Mouse (Mus musculus): ENCODE results near the gene Mertk. TPM values are rescaled to one million over a fixed set of nuclear protein-coding genes. Genes with fewer than 3 reads are reported as not detected.

The Mertk gene
- polyA plus RNA-seq, 1 experiment from 2014 or later, result 2.2 TPM

DNA sequence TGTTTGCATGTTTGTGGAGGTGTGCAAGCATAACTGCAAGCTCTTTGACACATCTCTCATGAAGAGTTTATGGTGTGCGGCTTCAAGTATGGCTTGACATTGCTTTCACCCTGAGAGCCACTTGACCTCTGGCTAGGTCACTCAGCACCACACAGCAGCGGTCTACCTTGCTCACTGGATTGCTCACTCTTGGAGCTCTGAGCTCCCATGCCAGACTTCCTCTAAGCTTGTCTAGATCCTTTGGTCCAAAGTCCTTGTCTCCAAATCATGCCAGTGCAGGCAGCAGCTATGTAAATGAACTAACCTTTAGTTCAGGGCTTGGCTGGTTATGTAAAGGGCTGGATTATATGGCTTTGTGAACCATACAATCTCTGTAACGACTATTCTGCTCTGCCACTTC, 2.3 kb upstream of the Mertk start:
- peaks cover 13% of the 10 kb centered on the region; the same call in 1 of the 2 replicates for H3K4me1 ChIP-seq (replicated peaks; ENCODE audit: control insufficient read depth, insufficient read depth, low read length)
- DNase-seq (ENCODE audit: low spot score) (no peak), ATAC-seq (ENCODE audit: low FRiP score) (no peak)
- H3K36me3 ChIP-seq (replicated peaks; ENCODE audit: control insufficient read depth, insufficient read depth), result no peaks in the 10 kb centered on the region
- no peak overlapping the region for H3K4me3 ChIP-seq (replicated peaks; ENCODE audit: low read length)
- H3K27me3 ChIP-seq (ENCODE audit: control insufficient read depth, insufficient read depth, low read length), result peaks cover 13% of the 10 kb centered on the region
- H3K4me2 ChIP-seq (replicated peaks), result no peak overlapping the region
- no peak overlapping the region for H3K9ac ChIP-seq
- no peaks in the 10 kb centered on the region for H3K9me3 ChIP-seq (ENCODE audit: control insufficient read depth, low read length)
- H3K27ac ChIP-seq, result no peak overlapping the region
- 82% methylated on average over 3 of the region's 3 CpGs for WGBS

GRCm38 (mm10) chr2:128697047-128697446, 1.7 kb upstream of the Mertk start:
- Histone ChIP-seq H3K27ac (no peak overlapping the region), H3K4me3 (replicated peaks; ENCODE audit: low read length) (no peak overlapping the region), H3K4me1 (replicated peaks; ENCODE audit: control insufficient read depth, insufficient read depth, low read length) (peaks cover 13% of the 10 kb centered on the region; the same call in 1 of the 2 replicates), H3K27me3 (ENCODE audit: control insufficient read depth, insufficient read depth, low read length) (peaks cover 13% of the 10 kb centered on the region), H3K9ac (no peak overlapping the region), H3K36me3 (replicated peaks; ENCODE audit: control insufficient read depth, insufficient read depth) (no peaks in the 10 kb centered on the region), H3K9me3 (ENCODE audit: control insufficient read depth, low read length) (no peaks in the 10 kb centered on the region), H3K4me2 (replicated peaks) (no peak overlapping the region)
- WGBS, result 96% methylated on average over 1 of the region's 1 CpGs
- DNase-seq (ENCODE audit: low spot score), result no peak
- no peak for ATAC-seq (ENCODE audit: low FRiP score)

DNA sequence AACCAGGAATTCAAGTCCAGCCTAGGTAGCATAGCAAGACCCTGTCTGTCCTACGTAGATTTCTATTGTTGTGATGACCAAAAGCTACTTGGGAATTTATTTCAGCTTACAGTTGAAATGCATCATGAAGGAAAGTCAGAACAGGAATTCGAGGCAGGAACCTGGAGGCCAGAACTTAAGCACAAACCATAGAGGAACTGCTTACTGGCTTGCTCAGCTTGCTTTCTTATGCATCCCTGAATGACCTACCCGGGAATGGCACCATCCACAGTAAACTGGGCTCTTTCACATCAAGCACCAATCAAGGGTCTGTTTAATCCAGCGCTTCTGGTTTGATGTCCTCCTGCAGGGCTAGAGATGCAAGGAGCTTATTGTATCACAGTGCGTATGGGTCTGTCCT, 1.2 kb upstream of the Mertk start:
- ATAC-seq (ENCODE audit: low FRiP score) (no peak), DNase-seq (ENCODE audit: low spot score) (no peak)
- WGBS, result 57% methylated on average over 5 of the region's 5 CpGs
- Histone ChIP-seq H3K4me1 (replicated peaks; ENCODE audit: control insufficient read depth, insufficient read depth, low read length) (peaks cover 13% of the 10 kb centered on the region; the same call in 1 of the 2 replicates), H3K4me3 (replicated peaks; ENCODE audit: low read length) (peak overlapping the region; percentile 39; the same call in 1 of the 2 replicates), H3K27me3 (ENCODE audit: control insufficient read depth, insufficient read depth, low read length) (peaks cover 13% of the 10 kb centered on the region), H3K9ac (peak overlapping the region; percentile 43; the same call in 1 of the 2 replicates), H3K36me3 (replicated peaks; ENCODE audit: control insufficient read depth, insufficient read depth) (no peaks in the 10 kb centered on the region), H3K9me3 (ENCODE audit: control insufficient read depth, low read length) (no peaks in the 10 kb centered on the region), H3K27ac (no peak overlapping the region), H3K4me2 (replicated peaks) (peak overlapping the region; percentile 81)

- Histone ChIP-seq H3K27ac (peak overlapping the region; percentile 34; the same call in 1 of the 2 replicates), H3K4me1 (replicated peaks; ENCODE audit: control insufficient read depth, insufficient read depth, low read length) (peaks cover 13% of the 10 kb centered on the region; the same call in 1 of the 2 replicates), H3K27me3 (ENCODE audit: control insufficient read depth, insufficient read depth, low read length) (peaks cover 13% of the 10 kb centered on the region), H3K4me3 (replicated peaks; ENCODE audit: low read length) (peak overlapping the region; percentile 39), H3K9ac (peak overlapping the region; percentile 43), H3K36me3 (replicated peaks; ENCODE audit: control insufficient read depth, insufficient read depth) (no peaks in the 10 kb centered on the region), H3K4me2 (replicated peaks) (peak overlapping the region; percentile 81), H3K9me3 (ENCODE audit: control insufficient read depth, low read length) (no peaks in the 10 kb centered on the region)
- peak; percentile 90 for ATAC-seq (ENCODE audit: low FRiP score)
- WGBS, result under 1% methylated on average over 14 of the region's 14 CpGs
- DNase-seq (ENCODE audit: low spot score), result peak; percentile 75
Measured at GRCm38 (mm10) chr2:128698140-128698692, 540 bp upstream of the Mertk start.

DNA sequence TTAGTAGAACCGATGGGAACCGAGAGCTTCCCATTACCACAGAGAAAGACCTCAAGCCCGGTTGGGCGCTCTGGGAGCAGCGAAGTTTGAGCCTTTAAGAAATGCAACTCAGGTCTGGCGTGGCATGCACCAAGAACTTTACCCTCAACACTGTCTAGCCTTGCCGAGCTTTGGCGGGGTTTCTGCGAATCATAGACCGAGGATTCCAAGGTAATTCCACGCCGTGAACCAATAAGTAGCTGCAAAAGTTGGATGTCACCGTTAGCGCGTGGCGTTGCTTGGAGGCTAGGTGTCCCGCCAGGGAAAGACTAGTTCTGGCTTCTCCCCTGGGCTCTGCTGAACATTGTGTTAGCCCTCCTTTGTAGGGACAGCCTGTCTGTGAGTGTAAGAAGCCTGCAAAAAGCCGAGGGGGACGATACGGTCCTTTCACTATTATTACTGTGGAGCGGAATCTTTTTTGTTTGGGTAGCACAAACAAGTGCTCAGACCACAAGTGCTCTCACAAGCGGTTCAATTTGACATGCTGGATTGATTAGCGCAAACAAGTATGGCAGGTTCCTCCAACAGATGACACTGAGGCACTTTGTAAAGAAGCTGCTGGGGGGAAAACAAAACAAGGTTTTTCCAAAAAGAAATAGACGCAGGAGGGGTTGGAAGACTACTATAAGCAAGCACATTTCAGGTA, 587 bp downstream of the Mertk start:
- Histone ChIP-seq H3K27me3 (ENCODE audit: control insufficient read depth, insufficient read depth, low read length) (peaks cover 13% of the 10 kb centered on the region), H3K4me2 (replicated peaks) (peak overlapping the region; percentile 81), H3K4me1 (replicated peaks; ENCODE audit: control insufficient read depth, insufficient read depth, low read length) (peaks cover 13% of the 10 kb centered on the region; the same call in 1 of the 2 replicates), H3K9me3 (ENCODE audit: control insufficient read depth, low read length) (no peaks in the 10 kb centered on the region), H3K9ac (peak overlapping the region; percentile 43), H3K4me3 (replicated peaks; ENCODE audit: low read length) (peak overlapping the region; percentile 39), H3K36me3 (replicated peaks; ENCODE audit: control insufficient read depth, insufficient read depth) (no peaks in the 10 kb centered on the region), H3K27ac (no peak overlapping the region)
- under 1% methylated on average over 24 of the region's 24 CpGs for WGBS
- ATAC-seq (ENCODE audit: low FRiP score) (peak; percentile 19; the same call in 1 of the 2 replicates), DNase-seq (ENCODE audit: low spot score) (no peak)

DNA sequence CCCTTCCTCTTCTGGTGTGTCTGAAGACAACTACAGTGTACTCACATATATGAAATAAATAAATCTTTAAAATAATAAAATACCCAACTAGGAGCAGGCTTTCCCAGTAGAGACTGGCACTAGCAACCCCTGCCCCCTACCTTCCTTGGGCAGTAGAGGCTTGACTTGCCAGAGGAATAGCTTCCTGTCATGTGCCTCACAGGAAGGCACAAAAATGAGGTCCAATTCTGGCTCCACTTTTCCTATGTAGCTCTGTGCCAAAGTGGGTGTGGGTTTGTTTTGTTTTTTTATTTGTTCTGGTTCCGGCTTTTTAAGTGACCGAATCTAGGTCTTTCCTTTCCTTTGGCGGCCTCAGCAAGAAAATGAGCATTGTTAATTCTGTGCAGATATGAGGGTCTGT, 5.7 kb downstream of the Mertk start:
- no peak overlapping the region for H3K9ac ChIP-seq
- no peak overlapping the region for H3K27ac ChIP-seq
- no peak for DNase-seq (ENCODE audit: low spot score)
- no peaks in the 10 kb centered on the region for H3K36me3 ChIP-seq (replicated peaks; ENCODE audit: control insufficient read depth, insufficient read depth)
- 94% methylated on average over 3 of the region's 3 CpGs for WGBS
- H3K27me3 ChIP-seq (ENCODE audit: control insufficient read depth, insufficient read depth, low read length), result no peaks in the 10 kb centered on the region
- no peak overlapping the region for H3K4me2 ChIP-seq (replicated peaks)
- H3K4me1 ChIP-seq (replicated peaks; ENCODE audit: control insufficient read depth, insufficient read depth, low read length), result no peaks in the 10 kb centered on the region
- H3K4me3 ChIP-seq (replicated peaks; ENCODE audit: low read length), result no peak overlapping the region
- H3K9me3 ChIP-seq (ENCODE audit: control insufficient read depth, low read length), result no peaks in the 10 kb centered on the region
- no peak for ATAC-seq (ENCODE audit: low FRiP score)

DNA sequence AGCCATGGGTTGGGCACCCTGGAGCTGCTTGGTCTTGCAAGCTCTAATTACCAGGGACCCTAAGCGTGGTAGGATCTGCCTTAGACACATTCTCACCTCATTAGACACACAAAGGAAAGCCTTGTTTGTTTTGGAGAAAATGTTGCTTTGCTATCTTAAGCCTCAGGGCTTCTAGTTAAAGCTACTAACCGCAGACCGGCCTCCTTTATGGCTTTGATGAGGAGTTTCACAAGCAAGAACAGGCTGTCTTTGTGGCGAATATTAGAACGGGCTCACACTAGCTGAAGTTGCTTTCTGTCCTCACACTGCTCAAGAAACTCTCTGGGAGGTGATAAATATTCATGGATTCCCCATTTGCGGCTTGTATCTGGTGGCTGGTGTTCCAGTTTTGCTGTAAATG, 10.5 kb downstream of the Mertk start:
- no peak overlapping the region for H3K9ac ChIP-seq
- H3K9me3 ChIP-seq (ENCODE audit: control insufficient read depth, low read length), result no peaks in the 10 kb centered on the region
- no peaks in the 10 kb centered on the region for H3K4me1 ChIP-seq (replicated peaks; ENCODE audit: control insufficient read depth, insufficient read depth, low read length)
- no peak overlapping the region for H3K4me2 ChIP-seq (replicated peaks)
- DNase-seq (ENCODE audit: low spot score), result no peak
- H3K4me3 ChIP-seq (replicated peaks; ENCODE audit: low read length), result no peak overlapping the region
- WGBS, result 56% methylated on average over 6 of the region's 6 CpGs
- no peak for ATAC-seq (ENCODE audit: low FRiP score)
- no peaks in the 10 kb centered on the region for H3K36me3 ChIP-seq (replicated peaks; ENCODE audit: control insufficient read depth, insufficient read depth)
- H3K27me3 ChIP-seq (ENCODE audit: control insufficient read depth, insufficient read depth, low read length), result no peaks in the 10 kb centered on the region
- no peak overlapping the region for H3K27ac ChIP-seq

- no peak overlapping the region for H3K27ac ChIP-seq
- ATAC-seq (ENCODE audit: low FRiP score) (no peak), DNase-seq (ENCODE audit: low spot score) (no peak)
- H3K27me3 ChIP-seq (ENCODE audit: control insufficient read depth, insufficient read depth, low read length), result no peaks in the 10 kb centered on the region
- H3K9ac ChIP-seq, result no peak overlapping the region
- no peaks in the 10 kb centered on the region for H3K4me1 ChIP-seq (replicated peaks; ENCODE audit: control insufficient read depth, insufficient read depth, low read length)
- no peak overlapping the region for H3K4me3 ChIP-seq (replicated peaks; ENCODE audit: low read length)
- H3K36me3 ChIP-seq (replicated peaks; ENCODE audit: control insufficient read depth, insufficient read depth), result no peaks in the 10 kb centered on the region
- H3K4me2 ChIP-seq (replicated peaks), result no peak overlapping the region
- WGBS, result 82% methylated on average over 6 of the region's 6 CpGs
- H3K9me3 ChIP-seq (ENCODE audit: control insufficient read depth, low read length), result no peaks in the 10 kb centered on the region
Measured at GRCm38 (mm10) chr2:128710609-128711008, 11.9 kb downstream of the Mertk start.

DNA sequence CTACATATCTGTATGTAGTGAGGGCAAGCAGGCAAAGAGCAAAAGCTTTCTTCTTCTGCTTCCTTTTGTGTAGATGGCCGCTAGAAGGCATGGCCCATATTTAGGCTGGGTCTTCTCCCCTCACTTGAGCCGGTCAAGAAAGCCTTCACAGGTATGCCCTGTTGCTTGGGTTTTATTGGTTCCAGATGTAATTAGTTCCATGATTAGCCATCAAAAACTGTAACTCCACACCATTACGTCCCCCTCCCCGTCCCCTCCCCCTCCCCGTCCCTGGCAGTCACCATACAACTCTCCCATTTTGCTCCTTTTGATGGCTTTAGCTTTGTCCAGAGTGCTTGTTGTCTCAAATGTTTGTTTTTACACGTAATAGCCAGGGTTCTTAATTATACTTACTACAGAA, 14.2 kb downstream of the Mertk start:
- no peaks in the 10 kb centered on the region for H3K27me3 ChIP-seq (ENCODE audit: control insufficient read depth, insufficient read depth, low read length)
- ATAC-seq (ENCODE audit: low FRiP score) (no peak), DNase-seq (ENCODE audit: low spot score) (no peak)
- WGBS, result 83% methylated on average over 6 of the region's 6 CpGs
- no peak overlapping the region for H3K4me3 ChIP-seq (replicated peaks; ENCODE audit: low read length)
- no peak overlapping the region for H3K4me2 ChIP-seq (replicated peaks)
- no peaks in the 10 kb centered on the region for H3K9me3 ChIP-seq (ENCODE audit: control insufficient read depth, low read length)
- H3K36me3 ChIP-seq (replicated peaks; ENCODE audit: control insufficient read depth, insufficient read depth), result no peaks in the 10 kb centered on the region
- no peak overlapping the region for H3K27ac ChIP-seq
- no peaks in the 10 kb centered on the region for H3K4me1 ChIP-seq (replicated peaks; ENCODE audit: control insufficient read depth, insufficient read depth, low read length)
- H3K9ac ChIP-seq, result no peak overlapping the region

Measured in hindbrain, embryonic 14.5 days (tissue).